Mouse (Mus musculus) mouse embryonic stem cell (cell line): ENCODE measurements around the gene Nmnat2.
"Not testable (repeated sequence)": the region's sequence is repeated elsewhere in the genome, so short reads cannot be mapped to it uniquely, and the experiment has no call there.

Experiments
- in situ Hi-C, 2 experiments: fragments of 300-500 bp; cut with MboI; formaldehyde crosslinking; loops; 1 replicate in 1 of 2; 3 replicates in 1 of 2; pipeline ENCODE4 v1.14.3; 2019 to 2020; ENCODE audit warnings: low sequenced_read_pairs in 2 of 2, low pct_unique_long_range_greater_than_20kb in 1 of 2, mixed read lengths in 1 of 2; ENCODE audit not compliant: unreplicated experiment in 1 of 2

Nmnat2 gene

GRCm38 (mm10) chr1:153072711-153073110 lies 117.9 kb downstream of the Nmnat2 start:
- in situ Hi-C loops: no loop called here

GRCm38 (mm10) chr1:153073441-153073840 lies 118.6 kb downstream of the Nmnat2 start:
- in situ Hi-C loops: no loop called here

- in situ Hi-C loops: no loop called here
Observed at GRCm38 (mm10) chr1:153075087-153075736, 120.4 kb downstream of the Nmnat2 start.

GRCm38 (mm10) chr1:153075955-153076354 lies 121.2 kb downstream of the Nmnat2 start:
- in situ Hi-C loops: no loop called here

DNA sequence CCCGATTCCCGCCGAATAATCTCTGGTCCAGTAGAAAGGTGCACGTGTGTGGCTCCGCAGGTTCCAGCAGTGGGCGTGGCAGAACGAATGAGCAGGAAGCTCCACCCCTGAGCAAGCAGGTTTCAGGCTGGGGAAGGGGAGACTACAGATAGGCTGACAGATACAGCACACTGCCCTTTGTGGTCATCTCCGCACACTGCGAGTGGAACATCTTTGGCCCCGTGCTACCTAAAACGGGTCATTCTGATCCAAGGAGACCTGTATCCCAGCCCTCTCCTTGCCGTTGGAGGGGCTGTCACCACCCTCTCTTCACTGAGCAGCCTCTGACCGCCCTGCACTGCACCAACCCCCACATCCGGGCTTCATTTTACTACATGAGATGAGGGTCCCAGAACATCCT lies 128.4 kb downstream of the Nmnat2 start:
- in situ Hi-C loops: not testable (repeated sequence)

DNA sequence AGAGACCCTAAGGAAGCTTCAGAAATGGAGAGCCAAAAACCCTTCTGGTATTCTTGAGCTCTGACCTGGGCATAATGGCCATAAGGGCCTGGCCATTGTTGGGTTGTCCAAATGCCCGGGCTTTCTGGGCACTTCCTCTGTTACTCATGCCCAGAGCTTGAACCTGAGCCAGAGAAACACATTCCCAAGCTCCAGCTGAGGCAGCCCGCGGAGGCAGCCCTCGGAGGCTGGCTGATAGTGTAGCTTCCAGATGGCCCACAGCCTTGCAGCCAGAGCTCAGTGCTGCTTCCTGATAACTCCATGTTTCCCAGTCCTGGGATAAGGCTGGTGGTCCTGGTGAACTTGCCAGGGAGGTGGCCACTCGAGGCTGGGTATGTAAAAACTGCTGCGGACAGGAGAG lies 129.4 kb downstream of the Nmnat2 start:
- in situ Hi-C loops: no loop called here

DNA sequence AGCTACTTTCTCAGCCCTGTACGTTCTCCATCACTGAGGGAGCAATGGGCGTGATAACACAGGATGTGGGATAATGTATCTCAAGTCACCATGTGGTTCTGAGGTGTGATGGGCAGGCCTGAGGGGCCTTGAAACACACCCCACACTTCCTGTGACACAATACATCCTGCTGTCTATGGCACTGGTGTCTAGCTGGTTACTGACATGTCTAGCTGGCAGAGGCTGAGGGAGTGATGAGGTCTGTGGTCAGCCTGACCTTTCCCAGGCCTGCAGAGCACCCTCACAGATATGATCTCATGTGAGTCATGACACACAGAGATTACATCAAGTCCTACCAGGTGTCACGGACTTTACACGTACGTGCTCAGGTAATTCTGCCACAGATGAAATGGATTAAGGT lies 130.4 kb downstream of the Nmnat2 start:
- in situ Hi-C loops: no loop called here

GRCm38 (mm10) chr1:153087771-153088170 lies 133.0 kb downstream of the Nmnat2 start:
- in situ Hi-C loops: no loop called here

- in situ Hi-C loops: loop anchor here in 1 of 2 experiments (5.0 kb wide), 1 partner anchor 298 kb away; no protein-coding TSS in a partner anchor
Observed at GRCm38 (mm10) chr1:153090081-153090480, 135.3 kb downstream of the Nmnat2 start.

DNA sequence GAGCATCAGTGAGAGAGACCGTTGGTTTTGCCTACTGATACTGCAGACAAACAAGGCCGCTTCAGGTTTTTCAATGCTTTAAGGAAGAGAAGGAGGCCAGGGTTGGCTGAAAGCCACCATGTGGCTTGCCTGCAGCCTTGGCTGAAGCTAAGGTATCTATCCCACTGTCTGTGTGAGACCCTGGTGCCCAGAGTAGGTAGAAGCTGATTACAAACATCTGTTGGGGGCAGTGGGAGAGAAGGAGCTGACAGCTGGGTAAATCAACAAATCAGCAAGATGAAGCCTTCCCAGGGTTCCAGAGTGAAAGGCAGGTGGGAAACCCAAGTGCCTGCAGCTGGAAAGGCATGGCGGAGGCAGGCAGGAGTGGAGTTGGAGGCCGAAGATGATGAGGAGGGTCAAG lies 136.0 kb downstream of the Nmnat2 start:
- in situ Hi-C loops: loop anchor here in 1 of 2 experiments (5.0 kb wide), 1 partner anchor 299 kb away; no protein-coding TSS in a partner anchor

DNA sequence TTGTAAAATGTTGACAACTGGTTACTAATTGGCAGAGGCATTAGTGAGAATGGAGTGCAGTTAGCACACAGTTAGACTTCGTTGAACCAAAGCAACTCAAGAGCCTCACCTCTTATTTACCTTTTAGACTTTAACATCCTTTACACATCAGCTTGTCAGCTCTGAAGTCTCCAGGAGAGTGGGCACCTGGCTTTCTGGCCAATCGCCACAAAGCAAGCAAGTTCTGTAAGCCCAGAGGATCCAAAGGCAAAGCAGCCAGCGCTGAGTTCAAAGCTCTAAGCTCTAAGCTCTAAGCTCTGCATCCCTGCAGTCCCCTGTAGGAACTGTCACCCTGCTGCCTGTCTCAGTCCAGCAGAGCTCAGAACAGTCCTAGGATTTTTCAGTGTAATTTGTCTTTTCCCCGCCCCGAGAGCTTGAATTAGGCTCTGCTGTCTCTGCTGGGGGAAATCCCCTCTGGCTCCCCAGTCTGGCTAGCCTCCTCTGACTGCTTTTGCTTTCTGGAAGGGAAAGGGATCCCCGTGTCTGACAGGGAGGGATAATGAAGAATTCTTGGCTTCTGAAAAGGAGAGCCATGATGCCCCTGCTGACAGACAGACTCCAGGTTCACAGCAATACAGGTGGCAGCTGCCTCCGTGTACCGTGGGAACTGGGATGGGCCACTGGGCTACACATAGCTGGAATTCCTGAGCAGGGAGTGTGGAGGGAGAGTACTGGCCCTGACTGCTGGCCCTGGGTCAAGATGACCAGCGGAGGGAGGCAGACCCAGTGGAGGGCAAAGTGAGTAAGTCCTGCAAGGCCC lies 136.8 kb downstream of the Nmnat2 start:
- in situ Hi-C loops: loop anchor here in 1 of 2 experiments (5.0 kb wide), 1 partner anchor 299 kb away; no protein-coding TSS in a partner anchor

- in situ Hi-C loops: loop anchor here in 1 of 2 experiments (5.0 kb wide), 1 partner anchor 300 kb away; no protein-coding TSS in a partner anchor
Observed at GRCm38 (mm10) chr1:153092237-153092975, 137.6 kb downstream of the Nmnat2 start.

DNA sequence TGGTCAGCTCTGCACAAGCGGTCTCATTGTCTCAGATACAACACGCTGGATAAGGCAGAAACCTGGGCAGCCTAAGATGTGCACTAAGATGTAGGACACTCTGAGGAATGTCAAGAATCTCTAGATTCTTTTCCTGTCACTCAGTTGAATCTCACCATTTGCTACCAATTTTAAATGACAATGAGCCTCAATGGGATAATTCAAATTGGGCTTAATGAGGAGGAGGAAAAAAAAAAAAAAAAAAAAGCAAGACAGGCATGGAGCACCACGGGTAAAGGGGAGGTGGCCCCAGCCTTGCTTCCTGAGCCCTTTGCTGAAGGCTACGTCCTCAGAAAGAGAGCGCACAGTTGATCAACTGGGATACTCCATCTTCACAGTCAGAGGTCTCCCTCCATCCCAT lies 138.4 kb downstream of the Nmnat2 start:
- in situ Hi-C loops: loop anchor here in 1 of 2 experiments (5.0 kb wide), 1 partner anchor 301 kb away; no protein-coding TSS in a partner anchor

DNA sequence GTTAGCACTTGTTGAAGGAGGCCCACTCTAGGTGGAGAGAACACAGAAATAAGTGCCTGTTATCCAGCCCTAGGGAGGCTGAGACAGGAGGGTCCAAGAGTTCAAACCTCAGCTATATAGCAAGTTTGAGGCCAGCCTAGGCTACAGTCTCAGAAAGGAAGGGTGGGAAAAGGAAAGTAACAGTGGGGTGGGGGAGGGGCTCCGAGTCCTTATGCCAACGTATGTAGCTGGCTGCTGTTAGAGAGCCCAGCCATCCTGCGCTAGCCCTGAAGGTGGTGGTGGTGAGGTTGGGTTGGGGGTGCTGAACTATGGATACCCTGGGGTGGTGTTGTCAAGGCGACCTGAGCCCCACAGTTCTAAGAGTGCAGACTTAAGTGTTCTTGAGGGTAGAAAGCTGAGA lies 138.8 kb downstream of the Nmnat2 start:
- in situ Hi-C loops: loop anchor here in 1 of 2 experiments (5.0 kb wide), 1 partner anchor 301 kb away; no protein-coding TSS in a partner anchor

- in situ Hi-C loops: loop anchor here in 1 of 2 experiments (5.0 kb wide), 1 partner anchor 302 kb away; no protein-coding TSS in a partner anchor
Observed at GRCm38 (mm10) chr1:153094226-153095076, 139.7 kb downstream of the Nmnat2 start.

DNA sequence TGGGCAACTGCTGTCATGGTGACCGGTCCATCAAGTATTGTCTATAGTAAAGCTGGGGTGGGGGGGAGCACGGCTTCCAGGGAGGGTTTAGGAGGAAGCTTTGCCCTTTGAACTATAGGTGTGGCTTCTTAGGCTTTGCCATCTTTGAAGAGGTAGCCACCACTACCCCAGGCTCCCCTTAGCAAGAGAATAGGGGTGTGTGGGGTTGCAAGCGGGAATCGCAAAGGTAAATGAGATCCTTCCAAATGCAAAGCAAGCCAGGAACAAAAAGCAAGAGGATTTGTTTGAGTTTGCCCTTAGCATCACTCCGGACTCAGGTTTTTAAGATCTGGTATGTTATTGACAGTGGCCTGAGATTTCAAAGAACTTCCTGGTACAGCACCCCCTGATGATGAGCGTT lies 140.5 kb downstream of the Nmnat2 start:
- in situ Hi-C loops: no loop called here

- in situ Hi-C loops: no loop called here
Observed at GRCm38 (mm10) chr1:153095826-153096727, 141.3 kb downstream of the Nmnat2 start.
